Mouse (Mus musculus) bone marrow, adult 2 months (tissue): ENCODE data around the gene Cfap43.

ENCODE experiments used
- CTCF ChIP-seq: fragments of 200-500 bp; IDR thresholded peaks from 2 replicates; pipeline ENCODE4 v1.5.1; 2011; ENCODE audit warnings: low read length, control low read depth; ENCODE audit not compliant: control insufficient read depth, insufficient read depth
- POLR2A ChIP-seq: fragments of 200-500 bp; IDR thresholded peaks from 2 replicates; pipeline ENCODE4 v1.6.1; 2011; ENCODE audit warnings: low read depth, mild to moderate bottlenecking, control low read depth, low read length, borderline replicate concordance; ENCODE audit not compliant: control insufficient read depth

GRCm38 (mm10) chr19:47882151-47882881 is 36.8 kb downstream of the Cfap43 start:
- peak; percentile 100 for TF ChIP-seq CTCF
- no peak for TF ChIP-seq POLR2A
